Mouse (Mus musculus) limb, embryonic 13.5 days (tissue): ENCODE measurements around the gene 4931406C07Rik. TPM values are rescaled to one million over a fixed set of nuclear protein-coding genes. Genes with fewer than 3 reads are reported as not detected.
"Not testable (repeated sequence)": the region's sequence is repeated elsewhere in the genome, so short reads cannot be mapped to it uniquely, and the experiment has no call there.

Experiments
- ATAC-seq: fragments of 200-750 bp; cut with Nextera tagmentation; 2 replicates; pipeline ENCODE4 v1.8.0; 2017; ENCODE audit warnings: low read depth, moderate number of reproducible peaks, moderate TSS enrichment; ENCODE audit not compliant: low FRiP score
- H3K27ac ChIP-seq: fragments of 300-500 bp; sonication (generic); 2 replicates; pipeline ENCODE4 v1.5.1; 2015; ENCODE audit warnings: inconsistent platforms, mild to moderate bottlenecking, moderate library complexity
- H3K27me3 ChIP-seq: fragments of 300-500 bp; sonication (generic); 2 replicates; pipeline ENCODE4 v1.6.1; 2015; ENCODE audit warnings: mild to moderate bottlenecking, inconsistent platforms
- H3K36me3 ChIP-seq: fragments of 300-500 bp; sonication (generic); 2 replicates; pipeline ENCODE4 v1.6.1; 2015; ENCODE audit warnings: inconsistent platforms, mild to moderate bottlenecking, moderate library complexity
- H3K4me1 ChIP-seq: fragments of 300-500 bp; sonication (generic); 2 replicates; pipeline ENCODE4 v1.6.1; 2015; ENCODE audit warnings: inconsistent platforms
- H3K4me2 ChIP-seq: fragments of 300-500 bp; sonication (generic); replicated peaks from 2 replicates; pipeline ENCODE4 v1.6.1; 2015; ENCODE audit warnings: inconsistent platforms, mild to moderate bottlenecking, moderate library complexity
- H3K4me3 ChIP-seq: fragments of 300-500 bp; sonication (generic); 2 replicates; pipeline ENCODE4 v1.5.1; 2015; ENCODE audit warnings: moderate library complexity, mild to moderate bottlenecking, inconsistent platforms
- H3K9ac ChIP-seq: fragments of 300-500 bp; sonication (generic); 2 replicates; pipeline ENCODE4 v1.6.1; 2015; ENCODE audit warnings: mild to moderate bottlenecking, inconsistent platforms
- H3K9me3 ChIP-seq: fragments of 300-500 bp; sonication (generic); 2 replicates; pipeline ENCODE4 v1.6.1; 2016; ENCODE audit warnings: inconsistent platforms
- WGBS: fragments of 180-500 bp; shearing (Covaris S2); methylation state at CpG from one replicate; pipeline ENCODE4 v1.1.7; 2015; 5-methylcytosine and 5-hydroxymethylcytosine counted together
- polyA plus RNA-seq: library from polyadenylated mRNA; unstranded; fragments of >200 nt; fragmentation: Nextera tagmentation; extraction: Ambion mirVana; gene quantifications from 2 replicates; pipeline ENCODE4 v1.2.1, GENCODE M21; 2015

The 4931406C07Rik gene
- polyA plus RNA-seq, 1 experiment from 2014 or later, result 11.8 TPM

DNA sequence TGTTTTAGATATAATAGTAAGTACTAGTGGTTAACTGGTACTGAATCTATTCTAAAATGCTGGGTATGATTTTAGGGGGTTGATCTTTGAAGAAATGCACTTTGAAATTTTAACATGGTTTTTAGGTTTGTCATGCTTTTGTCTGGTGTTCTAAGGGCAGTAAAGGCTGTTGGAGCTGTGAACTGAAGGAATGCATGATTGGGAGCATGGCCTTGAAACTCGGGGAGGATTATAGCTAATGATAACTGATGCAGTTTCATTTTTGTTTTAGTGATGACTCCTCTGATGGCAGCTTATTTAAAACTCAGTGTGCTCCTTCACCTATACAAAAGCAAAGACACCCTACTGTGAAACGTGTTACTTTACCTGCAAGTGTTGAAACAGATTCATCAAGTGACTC lies 2.0 kb upstream of the 4931406C07Rik start:
- peak overlapping the region; percentile 29; the same call in 1 of the 2 replicates for H3K4me2 ChIP-seq
- no peaks in the 10 kb centered on the region for H3K27me3 ChIP-seq
- no peak overlapping the region for H3K4me3 ChIP-seq
- ATAC-seq, result no peak
- H3K27ac ChIP-seq, result no peak overlapping the region
- peaks cover 51% of the 10 kb centered on the region for H3K36me3 ChIP-seq
- no peak overlapping the region; the same call in 1 of the 2 replicates for H3K9ac ChIP-seq
- WGBS, result 62% methylated on average over 2 of the region's 2 CpGs
- peaks cover 36% of the 10 kb centered on the region for H3K4me1 ChIP-seq
- H3K9me3 ChIP-seq, result no peaks in the 10 kb centered on the region

DNA sequence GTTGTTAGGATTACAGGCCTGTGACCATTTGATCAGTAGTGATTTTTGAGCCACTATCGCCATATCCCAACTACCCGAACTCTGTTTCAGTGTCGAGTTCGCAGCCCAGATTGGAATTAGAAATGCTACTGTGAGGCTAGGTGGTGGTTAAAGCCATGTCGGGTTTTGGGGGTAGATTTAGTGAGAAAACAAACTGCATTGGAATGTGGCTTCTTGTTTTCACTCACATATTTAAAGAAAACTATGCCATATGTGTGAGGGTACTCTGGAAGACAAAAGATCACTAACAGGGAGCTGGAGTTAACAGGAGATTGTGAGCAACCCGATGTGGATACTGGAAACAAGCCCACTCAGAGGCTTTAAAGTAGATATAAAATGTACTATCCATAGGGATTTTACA lies 1.0 kb upstream of the 4931406C07Rik start:
- H3K4me3 ChIP-seq, result peak overlapping the region; percentile 88
- no peaks in the 10 kb centered on the region for H3K27me3 ChIP-seq
- H3K4me2 ChIP-seq, result peak overlapping the region; percentile 88
- 9% methylated on average over 6 of the region's 6 CpGs for WGBS
- peaks cover 36% of the 10 kb centered on the region for H3K4me1 ChIP-seq
- no peak for ATAC-seq
- H3K36me3 ChIP-seq, result peaks cover 44% of the 10 kb centered on the region
- peak overlapping the region; percentile 98 for H3K9ac ChIP-seq
- no peak overlapping the region for H3K27ac ChIP-seq
- H3K9me3 ChIP-seq, result no peaks in the 10 kb centered on the region

DNA sequence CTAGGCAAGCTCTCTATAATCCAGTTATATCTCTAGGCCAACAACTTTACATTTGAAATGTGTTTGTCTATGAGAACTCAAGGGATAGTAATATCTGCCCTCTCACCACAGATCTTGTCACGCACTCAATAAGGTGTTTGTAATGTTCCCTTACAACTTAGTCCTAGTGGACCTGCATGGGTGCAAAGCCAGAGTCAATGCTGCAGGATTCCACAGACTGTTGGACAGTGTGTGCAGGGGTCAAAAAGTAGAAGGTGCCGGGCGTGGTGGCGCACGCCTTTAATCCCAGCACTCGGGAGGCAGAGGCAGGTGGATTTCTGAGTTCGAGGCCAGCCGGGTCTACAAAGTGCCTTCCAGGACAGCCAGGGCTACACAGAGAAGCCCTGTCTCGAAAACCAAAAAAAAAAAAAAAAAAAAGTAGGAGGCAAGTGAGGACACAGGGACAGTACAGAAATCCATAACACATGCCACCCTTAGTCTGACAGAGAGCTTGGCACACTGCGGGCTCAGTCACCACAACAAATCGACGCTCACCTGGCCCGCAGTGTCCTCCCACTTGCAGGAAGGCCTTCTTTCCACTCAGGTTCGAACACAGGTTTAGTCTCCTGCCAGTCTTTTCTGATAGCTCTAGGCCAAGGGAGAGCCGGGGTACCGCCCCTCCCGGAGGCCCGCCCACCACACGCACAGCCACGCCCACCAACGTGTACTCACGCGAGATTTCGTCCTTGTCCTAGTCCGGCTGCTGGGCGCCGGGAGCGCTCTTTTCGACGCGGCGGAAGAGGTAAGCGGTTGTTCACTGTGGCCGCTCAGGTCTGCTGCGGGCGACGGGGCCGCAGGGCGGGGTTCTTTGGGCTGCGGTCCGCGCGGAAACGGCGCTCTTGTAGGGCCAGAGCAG lies 498 bp downstream of the 4931406C07Rik start, which contains the start of gene Taf1d:
TSS of gene Taf1d (plus strand) at position 712 of the 895 bp plus-strand sequence.
- 13% methylated on average over 45 of the region's 45 CpGs for WGBS
- ATAC-seq, result peak; percentile 98
- Histone ChIP-seq H3K27ac (peak within 1 kb of the TSS; percentile 95), H3K9me3 (no peaks in the 10 kb centered on the region), H3K36me3 (peaks cover 31% of the 10 kb centered on the region), H3K4me1 (peaks cover 40% of the 10 kb centered on the region), H3K4me3 (peak within 1 kb of the TSS; percentile 88), H3K9ac (peak within 1 kb of the TSS; percentile 98), H3K27me3 (no peaks in the 10 kb centered on the region), H3K4me2 (peak within 1 kb of the TSS; percentile 88)

DNA sequence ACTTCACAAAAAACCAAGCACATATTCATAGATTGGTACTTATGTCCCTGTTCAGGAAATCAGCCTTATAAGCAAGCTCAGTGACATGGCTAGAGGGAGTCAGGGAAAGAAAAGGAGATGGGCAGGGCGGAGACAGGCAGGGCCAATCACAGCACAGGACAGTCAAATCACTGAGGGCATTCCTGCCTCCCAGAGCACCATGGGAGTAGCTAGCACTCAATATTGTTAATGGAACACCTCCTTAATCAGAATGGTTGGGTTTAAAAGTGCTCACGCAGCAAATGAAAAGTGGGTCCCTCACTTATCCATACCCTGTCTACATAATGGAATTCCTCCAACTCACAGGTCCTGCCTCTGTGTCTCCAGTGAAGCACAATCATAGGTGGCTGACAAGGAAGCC lies 3.4 kb downstream of the 4931406C07Rik start:
- Histone ChIP-seq H3K4me1 (peaks cover 26% of the 10 kb centered on the region), H3K36me3 (peaks cover 6% of the 10 kb centered on the region; the same call in 1 of the 2 replicates), H3K9me3 (no peaks in the 10 kb centered on the region), H3K4me2 (no peak overlapping the region), H3K4me3 (no peak overlapping the region), H3K27ac (no peak overlapping the region), H3K9ac (no peak overlapping the region), H3K27me3 (no peaks in the 10 kb centered on the region)
- no peak for ATAC-seq
- 72% methylated on average over 2 of the region's 2 CpGs for WGBS

DNA sequence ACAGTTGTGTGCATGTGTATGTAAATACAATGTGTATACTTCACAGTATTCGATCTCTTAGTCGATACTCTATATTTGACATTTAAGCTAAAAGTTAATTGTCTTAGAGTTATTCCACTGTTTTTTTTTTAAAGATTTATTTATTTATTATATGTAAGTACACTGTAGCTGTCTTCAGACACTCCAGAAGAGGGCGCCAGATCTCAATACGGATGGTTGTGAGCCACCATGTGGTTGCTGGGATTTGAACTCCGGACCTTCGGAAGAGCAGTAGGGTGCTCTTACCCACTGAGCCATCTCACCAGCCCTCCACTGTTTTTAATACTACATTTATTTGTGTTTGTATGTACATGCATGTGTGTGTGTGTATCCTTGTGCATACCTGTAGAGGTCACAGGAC lies 4.2 kb downstream of the 4931406C07Rik start:
- not testable (repeated sequence) for H3K36me3 ChIP-seq, H3K27me3 ChIP-seq, H3K27ac ChIP-seq, H3K9me3 ChIP-seq, H3K4me2 ChIP-seq, H3K4me3 ChIP-seq, ATAC-seq, H3K9ac ChIP-seq
- H3K4me1 ChIP-seq, result peaks cover 17% of the 10 kb centered on the region
- 79% methylated on average over 6 of the region's 6 CpGs for WGBS

DNA sequence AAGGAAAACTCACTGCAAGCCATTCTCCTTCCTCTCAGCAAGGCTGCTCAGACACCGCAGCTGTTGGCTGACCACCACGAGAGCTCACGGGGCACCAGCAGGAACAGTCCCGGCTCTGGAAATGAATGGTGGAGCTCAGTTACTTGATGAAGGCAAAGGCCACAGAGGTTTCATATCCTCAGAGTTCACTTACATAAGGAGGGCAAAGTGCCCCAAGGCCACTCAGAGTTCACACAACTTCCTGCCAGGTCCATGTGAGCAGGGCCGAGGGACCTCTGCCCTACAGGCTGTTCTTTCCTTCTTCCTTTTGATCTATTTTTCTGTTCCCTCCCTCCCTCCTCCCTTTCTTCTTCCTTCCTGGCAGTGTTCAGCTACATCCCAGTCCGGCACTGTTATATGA lies 4.8 kb downstream of the 4931406C07Rik start:
- Histone ChIP-seq H3K4me2 (no peak overlapping the region; the same call in 1 of the 2 replicates), H3K4me1 (peaks cover 13% of the 10 kb centered on the region), H3K36me3 (peaks cover 9% of the 10 kb centered on the region; the same call in 1 of the 2 replicates), H3K27me3 (no peaks in the 10 kb centered on the region), H3K9me3 (no peaks in the 10 kb centered on the region), H3K27ac (peak overlapping the region; percentile 45; the same call in 1 of the 2 replicates), H3K9ac (no peak overlapping the region), H3K4me3 (no peak overlapping the region)
- ATAC-seq, result no peak
- WGBS, result 38% methylated on average over 6 of the region's 6 CpGs

DNA sequence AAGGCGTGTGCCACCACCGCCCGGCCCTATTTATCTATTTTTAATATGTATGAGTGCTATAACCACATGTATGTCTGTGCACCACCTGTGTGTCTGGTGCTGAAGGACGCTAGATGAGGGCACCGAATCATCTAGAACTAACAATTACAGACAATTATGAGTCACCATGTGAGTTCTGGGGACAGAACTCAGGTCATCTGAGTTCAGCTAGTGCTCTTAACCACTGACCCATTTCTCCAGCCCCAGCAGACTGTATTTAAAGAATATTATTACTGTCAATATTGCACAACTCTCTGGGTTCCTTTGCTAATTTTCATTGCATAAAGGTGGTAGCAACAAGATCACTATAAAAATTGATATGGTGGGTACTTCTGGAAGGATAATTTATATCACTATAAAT lies 6.2 kb downstream of the 4931406C07Rik start:
- Histone ChIP-seq H3K27ac (no peak overlapping the region), H3K4me2 (no peak overlapping the region), H3K4me1 (peaks cover 8% of the 10 kb centered on the region; the same call in 1 of the 2 replicates), H3K9me3 (no peaks in the 10 kb centered on the region), H3K36me3 (peaks cover 16% of the 10 kb centered on the region; the same call in 1 of the 2 replicates), H3K9ac (no peak overlapping the region), H3K4me3 (no peak overlapping the region), H3K27me3 (no peaks in the 10 kb centered on the region)
- no peak for ATAC-seq
- 80% methylated on average over 5 of the region's 5 CpGs for WGBS

DNA sequence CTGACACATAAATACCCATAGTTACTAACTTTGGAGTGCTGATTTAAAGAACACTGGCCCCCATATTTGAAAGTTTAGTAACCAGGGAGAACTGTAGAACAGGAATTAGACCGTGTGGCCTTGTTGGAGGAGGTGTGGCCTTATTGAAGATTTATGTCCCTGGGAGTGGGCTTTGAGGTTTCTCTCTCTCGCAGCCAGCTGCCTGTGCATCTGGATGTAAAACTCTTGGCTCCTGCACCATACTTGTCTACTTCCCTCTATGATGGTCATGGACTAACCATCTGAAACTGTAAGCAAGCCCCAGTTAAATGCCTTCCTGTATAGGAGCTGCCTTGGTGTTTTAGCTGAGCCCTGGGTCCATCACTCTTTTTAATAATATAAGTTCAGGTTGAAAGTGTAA lies 7.8 kb downstream of the 4931406C07Rik start:
- Histone ChIP-seq H3K4me2 (no peak overlapping the region), H3K27me3 (no peaks in the 10 kb centered on the region), H3K4me3 (no peak overlapping the region), H3K36me3 (peaks cover 16% of the 10 kb centered on the region; the same call in 1 of the 2 replicates), H3K9ac (no peak overlapping the region), H3K27ac (no peak overlapping the region), H3K4me1 (peaks cover 4% of the 10 kb centered on the region; the same call in 1 of the 2 replicates), H3K9me3 (no peaks in the 10 kb centered on the region)
- 18% methylated on average over 2 of the region's 2 CpGs for WGBS
- ATAC-seq, result no peak

DNA sequence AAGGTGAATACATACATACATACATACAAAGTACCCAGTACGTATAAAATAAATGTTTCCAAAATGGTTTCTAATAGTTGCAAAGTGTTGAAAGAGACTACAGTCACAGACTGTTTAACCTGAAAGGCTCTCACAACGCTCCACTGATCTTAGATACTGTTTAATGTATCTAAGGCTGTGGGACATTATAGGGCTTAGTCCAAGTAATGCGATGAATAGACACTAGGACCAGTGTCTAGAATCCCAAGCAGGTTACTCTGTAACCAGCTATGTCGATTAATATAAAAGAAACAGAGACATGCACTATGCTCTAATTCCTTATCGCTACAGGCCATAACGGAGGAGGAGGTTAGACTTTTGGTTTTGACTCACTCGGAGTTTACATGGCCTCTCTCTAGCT lies 9.1 kb downstream of the 4931406C07Rik start:
- ATAC-seq, result no peak
- Histone ChIP-seq H3K9ac (no peak overlapping the region), H3K36me3 (peaks cover 21% of the 10 kb centered on the region), H3K27ac (no peak overlapping the region), H3K27me3 (no peaks in the 10 kb centered on the region), H3K4me2 (no peak overlapping the region), H3K9me3 (no peaks in the 10 kb centered on the region), H3K4me3 (no peak overlapping the region), H3K4me1 (peaks cover 4% of the 10 kb centered on the region; the same call in 1 of the 2 replicates)
- 89% methylated on average over 7 of the region's 7 CpGs for WGBS

DNA sequence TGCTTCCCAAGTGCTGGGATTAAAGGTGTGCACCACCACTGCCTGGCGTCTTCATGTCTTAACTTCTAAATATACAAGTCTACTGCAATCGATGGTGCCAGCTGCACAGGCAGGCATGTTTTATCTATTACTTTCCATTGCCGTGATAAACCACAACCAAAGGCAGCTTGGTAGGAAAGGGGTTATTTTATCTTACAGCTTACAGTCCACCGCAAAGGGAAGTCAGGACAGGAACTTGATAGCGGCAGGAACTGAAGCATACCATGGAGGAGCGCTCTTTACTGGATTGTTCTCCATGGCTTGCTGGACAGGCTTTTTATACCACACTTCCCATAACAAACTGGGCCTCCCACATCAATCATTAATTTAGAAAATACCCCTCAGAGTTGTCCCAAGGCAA lies 17.0 kb downstream of the 4931406C07Rik start:
- peaks cover 30% of the 10 kb centered on the region for H3K36me3 ChIP-seq
- no peak overlapping the region for H3K4me3 ChIP-seq
- no peak overlapping the region for H3K27ac ChIP-seq
- H3K4me2 ChIP-seq, result no peak overlapping the region
- ATAC-seq, result no peak
- H3K4me1 ChIP-seq, result no peaks in the 10 kb centered on the region
- WGBS, result 91% methylated on average over 6 of the region's 6 CpGs
- no peaks in the 10 kb centered on the region for H3K9me3 ChIP-seq
- no peaks in the 10 kb centered on the region for H3K27me3 ChIP-seq
- no peak overlapping the region for H3K9ac ChIP-seq

DNA sequence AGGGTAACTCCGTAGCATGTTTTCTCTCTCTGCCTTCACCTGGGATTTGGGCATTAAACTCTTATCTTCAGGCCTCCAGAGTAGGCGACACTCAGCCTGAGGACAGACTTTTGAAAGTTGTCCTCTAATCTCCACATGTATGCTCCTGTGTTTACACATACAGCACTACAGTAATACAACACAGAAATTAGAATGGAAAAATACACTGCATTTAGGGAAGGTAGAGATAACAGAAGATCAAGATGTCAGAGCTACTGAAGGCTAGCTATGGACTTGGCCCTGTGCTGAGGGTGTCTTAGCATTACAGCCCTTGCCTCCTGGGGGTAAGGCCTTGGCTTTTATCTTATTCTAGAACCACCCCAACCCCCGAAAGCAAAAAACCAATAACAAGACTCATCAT lies 17.8 kb downstream of the 4931406C07Rik start:
- WGBS, result 85% methylated on average over 3 of the region's 3 CpGs
- no peak overlapping the region for H3K4me3 ChIP-seq
- H3K9ac ChIP-seq, result no peak overlapping the region
- no peaks in the 10 kb centered on the region for H3K4me1 ChIP-seq
- no peaks in the 10 kb centered on the region for H3K27me3 ChIP-seq
- no peak for ATAC-seq
- no peak overlapping the region for H3K27ac ChIP-seq
- H3K4me2 ChIP-seq, result no peak overlapping the region
- H3K36me3 ChIP-seq, result peaks cover 30% of the 10 kb centered on the region
- H3K9me3 ChIP-seq, result no peaks in the 10 kb centered on the region

DNA sequence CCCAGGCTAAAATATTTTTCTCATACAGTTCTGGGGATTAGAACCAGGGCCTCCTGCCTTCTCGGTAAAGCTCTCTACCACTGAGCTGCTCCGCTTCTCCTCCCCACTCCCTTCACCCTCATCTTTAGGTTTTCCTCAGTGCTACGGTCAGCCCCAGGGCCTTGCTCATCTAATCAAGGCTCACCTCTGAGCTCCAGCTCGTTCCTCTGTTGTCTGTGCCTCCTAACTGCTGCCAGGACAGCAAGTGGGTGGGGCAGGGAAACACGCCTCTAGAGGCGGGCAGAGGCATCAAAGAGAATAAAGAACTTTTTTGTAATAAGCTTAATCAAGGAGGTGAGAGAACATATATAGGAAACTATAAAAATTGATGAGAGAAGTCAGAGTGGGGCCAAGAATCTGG lies 18.4 kb downstream of the 4931406C07Rik start:
- no peaks in the 10 kb centered on the region for H3K9me3 ChIP-seq
- H3K27me3 ChIP-seq, result no peaks in the 10 kb centered on the region
- no peak overlapping the region for H3K4me3 ChIP-seq
- no peak overlapping the region for H3K9ac ChIP-seq
- no peak overlapping the region for H3K4me2 ChIP-seq
- ATAC-seq, result no peak
- no peaks in the 10 kb centered on the region for H3K4me1 ChIP-seq
- peaks cover 30% of the 10 kb centered on the region for H3K36me3 ChIP-seq
- WGBS, result 53% methylated on average over 6 of the region's 6 CpGs
- no peak overlapping the region for H3K27ac ChIP-seq
